Mouse (Mus musculus): ENCODE measurements around the gene Rbms1.

DNA sequence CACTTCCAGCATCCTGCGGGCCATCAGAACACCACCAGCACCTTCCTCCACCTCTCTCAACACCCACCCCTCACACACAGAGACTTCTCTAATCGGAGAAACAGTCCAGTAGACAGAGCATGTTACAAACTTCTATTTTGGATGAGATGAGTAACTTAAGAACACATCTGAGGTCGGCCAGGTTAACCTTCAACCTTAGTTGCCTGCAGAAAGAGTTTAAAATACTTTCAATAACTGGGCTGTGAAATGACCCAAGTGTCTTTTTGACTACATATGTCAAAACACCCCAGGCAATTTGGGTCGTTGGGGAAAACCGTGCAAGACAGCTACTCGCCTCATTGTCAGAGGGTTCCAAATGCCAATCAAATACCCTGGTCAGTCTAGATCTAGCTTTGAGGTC, 250.5 kb downstream of the Rbms1 start:
- TF ChIP-seq MXI1 (IDR thresholded peaks at IDR 0.05; ENCODE audit: low read depth, low read length) (no peak), CTCF (IDR thresholded peaks at IDR 0.05 in 2 of 3, conservative IDR thresholded peaks at IDR 0.05 in 1 of 3; ENCODE audit: control insufficient read depth in 1 of 3, insufficient read depth in 1 of 3, low read depth in 2 of 3, low read length in 3 of 3, poor library complexity in 1 of 3, severe bottlenecking in 1 of 3) (no peak), POLR2AphosphoS2 (IDR thresholded peaks at IDR 0.05; ENCODE audit: low read length) (no peak), UBTF (IDR thresholded peaks at IDR 0.05; ENCODE audit: borderline replicate concordance, insufficient read depth, low read depth, low read length) (no peak), MAX (IDR thresholded peaks at IDR 0.05; ENCODE audit: low read length) (no peak), CHD2 (IDR thresholded peaks at IDR 0.05; ENCODE audit: low read length) (no peak), USF2 (IDR thresholded peaks at IDR 0.05; ENCODE audit: borderline replicate concordance in 1 of 2, insufficient read depth in 1 of 2, low read depth in 1 of 2, low read length in 2 of 2) (no peak), CHD1 (IDR thresholded peaks at IDR 0.05; ENCODE audit: low read depth, low read length) (no peak), POLR2AphosphoS5 (IDR thresholded peaks at IDR 0.05; ENCODE audit: borderline replicate concordance, low read depth, low read length) (no peak)
